Mouse (Mus musculus): ENCODE data around the gene Lpar3.

The Lpar3 gene

DNA sequence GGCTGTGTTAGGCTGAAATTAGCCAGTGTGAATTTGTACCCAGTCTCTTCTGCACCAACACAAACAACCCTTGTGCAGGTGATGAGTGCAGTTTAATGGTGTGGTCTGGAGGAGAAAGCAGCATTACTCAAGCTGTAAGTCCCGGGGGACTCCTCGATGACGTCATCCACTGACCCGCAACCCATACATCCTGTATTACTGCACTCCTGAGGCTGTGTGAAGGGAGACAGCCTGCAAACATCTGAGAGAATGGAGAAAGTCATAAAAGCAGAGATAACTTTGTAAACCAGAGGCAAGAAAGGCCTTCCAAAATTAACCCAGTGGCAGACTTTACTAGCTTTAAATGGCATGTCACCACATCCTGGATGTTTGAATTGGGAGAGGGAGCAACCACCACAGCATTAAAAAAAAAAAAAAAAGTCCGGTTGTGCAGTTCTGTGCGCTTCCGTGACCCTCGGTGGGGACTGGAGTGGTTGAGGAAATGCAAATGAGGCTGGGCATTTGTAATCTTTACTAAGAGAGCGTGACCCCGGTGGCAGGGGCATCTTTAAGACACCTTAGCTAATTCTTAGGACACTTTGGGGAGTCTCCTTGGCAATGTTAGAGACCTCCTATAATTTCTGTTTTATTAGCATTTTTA, 36.8 kb downstream of the Lpar3 start:
- no peak for DNase-seq (ENCODE audit: extremely low read depth, low read depth)

DNA sequence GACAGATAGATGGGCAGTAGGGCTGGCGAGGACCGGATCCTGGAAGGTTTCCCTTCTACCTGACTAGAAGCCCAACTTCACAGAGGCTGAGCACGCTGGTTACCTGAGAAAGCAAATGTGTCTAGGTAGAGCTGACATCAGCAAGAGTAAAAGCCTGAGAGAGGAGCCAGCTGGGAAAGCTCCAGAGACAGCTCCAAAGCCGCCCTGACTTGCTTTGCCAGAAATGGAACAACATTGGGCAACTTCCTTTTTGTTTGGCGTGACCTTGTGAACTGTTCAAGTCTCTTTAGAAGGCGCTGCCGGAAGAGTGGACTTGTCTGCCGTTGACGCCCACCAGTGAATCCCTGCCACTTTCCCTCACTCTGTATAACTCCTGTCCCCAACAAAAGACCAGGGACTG, 39.4 kb downstream of the Lpar3 start:
- no peak for DNase-seq (ENCODE audit: extremely low read depth, low read depth)

DNA sequence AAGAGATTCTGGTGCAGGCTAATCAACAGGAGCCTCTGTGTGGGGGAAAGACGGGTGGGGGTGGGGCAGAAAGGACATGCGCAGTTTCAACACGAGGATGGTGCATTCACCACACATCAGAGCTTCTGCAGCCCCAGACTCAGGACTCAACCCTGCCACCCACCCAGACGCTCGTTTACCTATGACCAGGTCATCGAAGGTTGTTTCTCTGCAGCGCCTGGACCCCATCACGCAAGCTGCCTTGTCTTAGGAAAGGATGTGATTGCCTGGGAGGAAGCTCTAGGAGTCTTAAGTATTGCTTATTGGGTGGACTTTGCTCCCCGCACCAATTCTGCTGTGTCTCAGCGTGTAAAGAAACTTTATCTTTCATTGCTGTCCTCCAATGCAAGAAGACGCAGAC, 40.1 kb downstream of the Lpar3 start:
- DNase-seq (ENCODE audit: extremely low read depth, low read depth), result no peak

DNA sequence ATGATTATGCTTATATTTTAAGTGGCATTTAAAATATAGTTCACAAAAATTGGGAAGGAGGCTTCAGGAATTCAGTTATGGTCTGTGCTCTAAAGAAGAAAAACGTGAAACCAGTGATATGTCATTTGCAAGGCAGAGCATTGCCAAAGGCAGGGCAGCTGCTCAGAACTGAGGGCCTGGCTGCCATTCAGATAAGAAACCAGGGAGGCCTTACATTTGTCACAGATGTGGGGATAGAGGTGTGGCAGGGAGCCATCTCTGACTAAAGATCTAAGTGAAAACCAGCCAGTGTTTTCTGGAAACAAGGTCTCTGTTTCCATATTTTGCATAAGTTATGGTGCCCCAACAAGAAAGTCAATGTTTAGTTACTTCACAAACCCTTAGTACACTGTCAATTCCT, 41.8 kb downstream of the Lpar3 start:
- DNase-seq (ENCODE audit: extremely low read depth, low read depth), result no peak

DNA sequence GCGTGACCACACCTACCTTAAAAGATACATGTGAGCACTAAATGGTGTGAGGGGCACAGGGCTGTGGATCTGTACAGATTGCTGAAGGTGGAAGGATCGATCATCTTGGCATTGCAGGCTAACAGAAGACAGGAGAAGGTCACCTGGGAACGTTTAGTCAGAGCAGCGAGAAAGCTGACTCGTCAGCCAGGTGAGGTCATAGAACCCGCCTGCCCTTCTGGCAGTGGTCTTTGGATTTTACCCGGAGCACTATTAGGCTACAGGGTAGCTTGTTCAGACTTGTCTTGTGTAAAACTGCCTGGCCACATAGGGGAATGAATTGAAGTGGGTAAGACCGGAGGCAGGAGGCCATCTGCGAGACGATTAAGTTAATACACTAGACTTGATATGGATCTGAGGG, 43.4 kb downstream of the Lpar3 start:
- DNase-seq (ENCODE audit: extremely low read depth, low read depth), result no peak

DNA sequence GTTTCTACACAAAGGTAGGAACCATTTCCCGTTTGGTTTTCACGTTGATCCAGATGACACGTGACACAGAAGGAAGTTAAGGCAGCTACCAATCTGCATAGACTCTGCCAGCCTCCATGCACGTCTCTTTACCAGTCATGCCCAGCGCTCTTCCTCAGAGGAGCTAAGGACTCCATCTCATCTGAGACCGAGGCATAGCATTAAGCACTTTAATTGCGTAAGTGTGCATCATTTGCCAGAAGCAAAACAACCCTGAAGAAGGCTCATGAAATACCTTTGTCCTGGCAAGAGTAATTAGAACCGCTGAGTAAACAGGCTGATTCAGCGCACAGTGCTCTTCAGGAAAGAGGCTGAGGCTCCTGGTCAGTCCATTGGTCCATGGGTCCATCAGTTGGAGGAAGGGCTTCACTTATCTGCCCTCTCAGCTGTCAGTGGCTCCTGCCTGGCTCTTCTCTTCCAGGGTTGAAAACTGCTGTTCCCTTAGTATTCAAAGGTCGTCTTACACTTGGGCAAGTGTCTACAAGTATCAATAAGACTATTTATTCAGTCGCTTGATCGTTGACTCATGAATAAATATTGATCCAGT, 44.9 kb downstream of the Lpar3 start:
- DNase-seq (ENCODE audit: extremely low read depth, low read depth), result no peak

DNA sequence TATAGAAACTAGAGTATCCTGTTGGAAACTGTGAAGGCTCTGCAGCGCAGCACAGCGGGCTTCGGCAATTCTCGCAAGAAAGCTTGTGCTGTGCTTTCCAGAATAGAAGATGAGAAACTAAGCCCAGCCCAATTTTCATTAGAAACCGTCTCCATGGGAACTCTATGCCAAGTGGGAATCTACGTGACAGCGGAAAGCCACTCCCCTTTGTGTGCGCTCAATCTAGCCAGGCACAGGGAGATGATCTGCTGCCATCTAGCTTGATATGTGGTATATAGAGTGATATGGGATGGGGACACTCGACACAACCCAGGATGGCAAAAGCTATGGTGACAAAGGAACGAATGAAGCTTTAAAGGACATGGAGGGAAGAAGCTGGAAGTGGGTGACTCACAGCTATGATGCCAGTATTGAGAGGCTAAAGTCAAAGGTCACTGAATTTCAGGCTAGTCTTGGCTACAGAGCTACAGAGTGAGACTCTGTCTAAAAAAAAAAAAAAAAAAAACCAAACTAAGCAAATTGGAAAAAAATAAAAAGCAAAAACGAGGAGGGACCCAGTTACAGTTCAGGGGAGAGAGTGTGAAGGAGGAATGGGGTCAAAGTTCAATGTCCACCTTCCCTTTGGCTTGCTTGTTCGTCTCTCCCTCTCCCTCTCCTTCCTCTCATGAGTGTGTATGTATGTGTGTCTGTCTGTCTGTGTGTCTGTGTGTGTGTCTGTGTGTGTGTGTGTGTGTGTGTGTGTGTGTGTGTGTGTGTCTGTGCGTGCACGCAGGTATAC, 47.5 kb downstream of the Lpar3 start:
- DNase-seq (ENCODE audit: extremely low read depth, low read depth), result no peak

DNA sequence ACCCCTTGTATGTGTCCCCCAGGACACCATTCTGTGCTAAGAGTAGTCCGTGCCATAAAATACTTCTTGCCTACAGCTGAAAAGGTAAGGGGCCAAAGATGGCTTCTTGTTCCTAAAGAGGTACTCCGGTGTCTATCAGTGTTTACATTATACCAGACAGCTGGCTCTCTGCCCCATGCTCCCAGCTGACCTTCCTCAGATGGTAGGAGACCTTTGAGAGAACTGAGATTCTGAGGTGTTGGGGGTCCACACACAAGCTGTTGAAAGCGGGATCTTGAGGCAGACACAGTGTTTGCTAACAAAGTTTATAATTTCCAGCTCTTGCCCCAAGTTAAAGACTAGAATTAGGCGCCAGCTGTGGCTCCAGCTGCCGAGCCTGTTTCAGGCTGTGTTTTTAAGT, 53.7 kb downstream of the Lpar3 start:
- no peak for DNase-seq (ENCODE audit: extremely low read depth, low read depth)

DNA sequence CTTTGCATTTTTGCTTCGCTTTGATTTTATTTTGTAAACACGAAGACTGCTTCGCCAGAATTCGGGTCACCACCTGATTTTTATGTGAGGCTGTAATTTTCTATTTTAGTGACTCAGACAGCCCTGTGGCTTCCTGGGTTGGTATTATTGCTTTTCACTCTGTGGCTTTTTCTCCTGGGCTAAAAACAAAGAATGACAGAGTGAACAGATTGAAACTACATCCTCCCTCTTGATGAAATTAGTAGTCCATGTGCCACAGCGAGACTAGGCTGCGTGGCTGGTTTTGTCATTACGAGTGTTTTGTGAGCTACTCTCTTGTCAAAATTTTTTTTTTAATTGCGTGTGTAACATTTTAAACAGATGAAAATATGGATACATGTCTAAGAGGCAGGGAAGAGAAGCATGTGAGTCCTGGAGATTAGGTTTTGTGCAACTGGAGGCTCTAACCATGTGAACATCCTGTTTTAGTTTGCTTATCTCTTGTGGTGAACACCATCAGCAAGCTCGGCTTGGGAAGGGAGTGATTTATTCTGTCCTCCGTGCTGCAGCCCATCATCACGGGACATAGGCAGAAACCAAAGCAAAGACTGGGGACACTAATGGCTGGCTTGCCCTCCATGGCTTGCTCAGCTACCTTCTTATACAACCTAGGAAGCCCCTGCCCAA, 54.7 kb downstream of the Lpar3 start:
- DNase-seq (ENCODE audit: extremely low read depth, low read depth), result no peak

DNA sequence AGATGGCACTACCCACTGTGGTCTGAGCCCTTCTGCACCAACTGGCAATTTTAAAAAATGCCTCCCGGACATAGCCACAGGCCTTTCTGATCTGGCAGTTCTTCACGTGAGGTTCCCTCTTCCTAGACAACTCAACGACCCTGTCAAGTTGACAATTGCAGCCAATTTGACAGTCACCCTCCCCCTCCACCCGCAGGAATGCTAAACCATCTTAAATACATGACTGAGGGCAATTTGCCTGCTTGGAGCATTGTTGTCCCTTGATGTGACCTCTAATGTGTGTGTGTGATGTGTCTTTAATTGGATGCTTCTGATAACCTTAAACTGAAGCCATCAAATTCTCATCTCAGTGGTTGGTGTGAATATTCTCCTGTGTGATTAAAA, 55.3 kb downstream of the Lpar3 start:
- DNase-seq (ENCODE audit: extremely low read depth, low read depth), result no peak

DNA sequence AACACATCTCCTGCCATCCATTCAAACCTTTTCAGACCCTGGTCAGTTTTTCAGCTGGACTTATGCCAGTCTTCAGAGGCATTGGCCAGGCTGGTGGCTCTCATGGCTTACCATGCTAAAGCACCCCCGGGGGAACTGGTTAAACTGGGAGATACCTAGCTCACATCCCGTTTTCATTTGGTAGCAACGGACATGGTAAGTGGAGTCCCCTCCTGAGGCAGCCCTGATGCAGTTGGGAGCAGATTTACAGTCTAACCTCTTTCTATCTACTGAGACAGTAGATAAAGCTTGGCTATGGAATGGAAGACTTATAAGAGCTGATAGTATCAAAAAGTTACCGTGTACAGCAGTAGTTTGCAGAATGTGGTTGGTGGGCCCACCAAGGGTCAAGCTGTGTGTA, 56.2 kb downstream of the Lpar3 start:
- DNase-seq (ENCODE audit: extremely low read depth, low read depth), result no peak

DNA sequence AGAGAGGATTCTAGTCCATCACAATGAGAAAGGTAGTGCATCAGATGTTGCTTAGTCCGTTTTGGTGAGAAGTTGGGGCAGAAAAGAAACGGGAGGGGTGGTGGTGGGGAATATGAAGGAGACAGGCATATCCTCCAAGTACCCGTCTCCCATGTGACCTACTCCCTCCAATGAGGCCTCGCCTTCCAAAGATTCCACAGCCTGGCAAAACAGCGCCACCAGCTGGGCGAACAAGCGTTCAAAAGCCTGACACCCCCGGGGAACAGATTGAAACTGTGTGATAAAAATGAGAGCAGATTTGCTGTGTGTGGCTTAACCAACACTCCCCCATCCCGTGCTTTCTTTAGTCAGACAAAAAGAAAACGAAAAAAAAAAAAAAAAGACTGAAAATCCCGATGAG, 56.7 kb downstream of the Lpar3 start:
- peak; percentile 27 for DNase-seq (ENCODE audit: extremely low read depth, low read depth)

DNA sequence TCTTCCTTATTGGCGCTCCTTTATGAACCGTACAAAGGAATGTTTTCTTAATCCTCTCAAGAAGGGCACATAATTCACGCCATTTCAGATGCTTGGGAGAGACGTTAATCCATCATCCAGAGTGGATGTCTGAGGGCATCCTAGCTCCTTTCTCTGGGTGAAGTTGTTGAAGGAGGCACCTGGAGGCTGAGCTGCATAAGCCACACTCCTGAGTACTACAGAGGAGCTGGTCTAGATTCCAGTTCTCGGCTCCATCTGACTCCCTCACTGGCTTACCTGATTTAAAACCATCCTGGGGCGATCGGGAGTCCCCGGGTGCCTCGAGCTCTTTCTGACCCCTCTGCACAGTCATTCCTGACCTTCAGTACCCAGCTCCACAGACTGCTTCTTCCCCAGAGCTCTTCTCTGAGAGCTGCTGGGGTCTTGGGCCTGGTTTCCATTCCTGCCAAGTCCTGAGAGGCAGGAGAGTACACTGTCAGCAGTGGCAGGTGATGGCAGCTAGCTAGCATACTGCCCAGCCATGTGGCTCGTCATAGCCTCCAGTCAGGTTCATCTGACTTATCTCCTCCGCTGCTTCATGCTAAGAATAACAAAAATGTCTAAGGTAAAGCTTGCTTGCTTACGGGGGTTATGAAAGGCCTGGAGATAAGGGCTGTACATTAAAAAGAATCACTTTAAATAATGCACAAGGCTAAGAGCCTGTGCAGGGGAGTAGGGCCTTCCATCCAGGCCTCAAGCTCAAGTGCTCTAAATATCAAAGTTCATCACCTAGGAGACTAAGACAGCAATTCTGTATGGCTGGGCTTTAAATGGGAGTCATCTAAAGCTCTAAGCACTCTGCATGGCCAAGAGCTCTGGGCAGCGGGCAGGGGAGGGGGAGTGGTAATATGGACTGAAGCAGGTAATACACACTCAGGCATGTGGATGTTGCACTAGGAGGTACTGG, 57.7 kb downstream of the Lpar3 start:
- no peak for DNase-seq (ENCODE audit: extremely low read depth, low read depth)

DNA sequence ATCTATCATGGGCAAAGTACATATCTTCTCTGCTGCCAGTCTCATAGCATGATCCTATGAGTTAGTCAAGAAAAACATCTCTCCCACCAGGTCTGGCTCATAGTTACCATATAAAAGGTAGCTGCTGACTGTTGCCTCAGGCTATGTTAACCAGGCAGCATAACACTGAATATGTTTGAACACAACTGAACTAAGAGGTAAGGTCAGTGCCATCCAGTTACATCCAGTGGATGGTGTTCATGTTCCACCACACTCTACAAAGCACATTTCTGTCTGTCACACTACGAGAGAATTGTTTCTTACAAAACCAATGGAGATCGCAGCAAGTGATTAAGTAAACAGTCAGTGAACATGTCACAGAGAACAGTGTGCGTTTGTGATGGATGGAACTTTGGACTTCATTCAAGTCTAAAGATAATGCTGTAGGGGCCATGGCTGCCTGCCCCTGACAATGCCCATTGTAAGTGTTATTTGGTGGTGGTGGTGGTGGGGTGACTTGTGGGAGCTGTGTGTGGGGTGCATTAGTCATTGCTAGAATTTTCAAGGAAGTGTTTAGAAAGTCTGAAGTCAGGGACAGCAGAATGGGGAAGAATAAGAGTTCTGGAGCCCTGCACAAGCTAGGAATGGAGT, 63.1 kb downstream of the Lpar3 start:
- DNase-seq (ENCODE audit: extremely low read depth, low read depth), result no peak

DNA sequence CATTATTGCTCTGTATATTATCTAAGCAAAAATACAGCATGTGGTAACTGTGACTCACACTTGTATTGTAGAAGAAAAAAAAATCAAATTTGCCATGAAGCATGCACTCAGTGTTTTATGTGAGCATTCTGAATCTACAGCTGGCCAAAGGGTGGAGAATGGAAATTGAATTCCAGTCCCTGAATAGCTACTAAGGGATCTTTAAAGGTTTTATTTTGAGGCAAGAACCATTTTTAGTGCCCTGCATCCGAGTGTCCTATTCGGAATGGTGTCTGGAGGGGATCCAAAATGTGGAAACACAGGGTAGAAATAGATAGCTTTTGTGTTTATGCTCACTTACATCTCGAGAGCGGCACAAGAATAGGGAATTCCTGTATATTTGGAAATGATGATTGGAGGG, 65.4 kb downstream of the Lpar3 start:
- no peak for DNase-seq (ENCODE audit: extremely low read depth, low read depth)

DNA sequence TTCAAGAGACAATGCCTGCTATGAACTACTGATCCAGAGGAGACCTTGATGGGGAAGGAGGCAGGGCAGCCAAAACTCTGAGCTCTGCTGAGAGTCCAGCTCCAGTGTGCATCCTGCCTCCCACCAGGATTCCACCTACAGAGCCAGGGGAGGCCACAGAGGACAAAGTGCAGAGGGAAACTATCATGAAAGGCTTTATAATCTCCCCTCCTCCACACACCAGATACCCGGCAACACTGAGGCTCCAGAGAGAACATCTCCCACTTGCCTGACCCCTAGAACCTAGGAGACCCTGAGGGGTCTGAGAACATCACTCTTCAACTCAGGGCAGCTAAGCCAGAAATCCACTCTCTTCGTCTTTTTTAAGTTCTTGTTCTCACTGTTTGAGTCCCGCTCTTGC, 71.2 kb downstream of the Lpar3 start:
- DNase-seq (ENCODE audit: extremely low read depth, low read depth), result no peak

DNA sequence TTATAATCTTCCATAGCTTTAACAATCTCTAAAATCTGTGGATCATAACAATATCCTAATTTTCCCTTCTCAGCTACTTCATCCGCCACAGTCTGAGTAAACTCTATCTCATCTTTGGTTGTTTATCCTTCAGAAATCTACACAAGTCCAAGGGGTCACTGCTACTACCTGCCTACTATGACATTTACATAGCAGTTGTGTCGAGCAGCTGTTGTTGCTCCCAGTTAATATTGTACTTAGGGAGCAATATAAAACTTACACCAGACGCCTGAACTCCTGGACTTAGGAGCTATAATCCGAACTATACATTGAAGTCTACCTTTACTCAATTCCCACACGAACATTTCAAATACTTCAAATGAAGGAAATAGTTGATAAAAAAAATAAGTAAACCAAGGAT, 71.8 kb downstream of the Lpar3 start:
- no peak for DNase-seq (ENCODE audit: extremely low read depth, low read depth)

DNA sequence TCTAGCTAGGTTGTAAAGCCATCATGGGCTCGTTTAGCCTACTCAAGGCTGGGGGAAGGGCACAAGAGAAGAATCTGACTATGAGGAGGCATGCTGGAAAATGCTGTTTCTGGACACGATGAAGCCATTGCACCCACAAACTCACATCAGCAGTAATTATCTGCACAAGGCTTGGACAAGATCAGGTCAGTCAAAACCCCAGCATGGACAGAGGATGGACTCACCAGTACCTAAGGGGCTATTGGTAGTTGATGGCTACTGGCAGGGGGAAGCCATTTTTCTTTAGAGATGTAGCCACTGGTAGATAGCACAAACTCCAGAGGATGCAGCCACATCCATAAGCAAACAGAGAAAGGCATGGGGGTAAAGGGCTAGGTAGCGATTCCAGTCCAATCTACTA, 81.7 kb downstream of the Lpar3 start:
- no peak for DNase-seq (ENCODE audit: extremely low read depth, low read depth)

DNA sequence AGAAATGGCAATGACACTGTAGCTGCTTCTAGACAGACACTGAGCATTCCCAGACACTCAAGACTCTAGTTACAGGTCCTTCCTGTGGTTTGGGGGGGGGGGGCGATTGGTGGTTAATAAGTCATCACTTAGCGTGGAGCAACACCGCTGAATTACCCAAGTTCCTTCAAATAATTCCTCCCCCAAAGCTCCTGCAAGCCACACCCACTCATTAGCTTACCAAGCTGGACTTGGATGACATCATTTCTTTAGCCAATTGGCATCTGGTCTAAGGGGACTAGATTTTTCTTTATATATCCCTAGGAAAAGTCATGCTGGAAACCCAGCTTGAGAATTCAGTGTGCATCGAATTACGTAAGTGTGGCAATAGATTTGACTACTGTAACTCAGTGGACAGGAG, 82.4 kb downstream of the Lpar3 start:
- DNase-seq (ENCODE audit: extremely low read depth, low read depth), result no peak

DNA sequence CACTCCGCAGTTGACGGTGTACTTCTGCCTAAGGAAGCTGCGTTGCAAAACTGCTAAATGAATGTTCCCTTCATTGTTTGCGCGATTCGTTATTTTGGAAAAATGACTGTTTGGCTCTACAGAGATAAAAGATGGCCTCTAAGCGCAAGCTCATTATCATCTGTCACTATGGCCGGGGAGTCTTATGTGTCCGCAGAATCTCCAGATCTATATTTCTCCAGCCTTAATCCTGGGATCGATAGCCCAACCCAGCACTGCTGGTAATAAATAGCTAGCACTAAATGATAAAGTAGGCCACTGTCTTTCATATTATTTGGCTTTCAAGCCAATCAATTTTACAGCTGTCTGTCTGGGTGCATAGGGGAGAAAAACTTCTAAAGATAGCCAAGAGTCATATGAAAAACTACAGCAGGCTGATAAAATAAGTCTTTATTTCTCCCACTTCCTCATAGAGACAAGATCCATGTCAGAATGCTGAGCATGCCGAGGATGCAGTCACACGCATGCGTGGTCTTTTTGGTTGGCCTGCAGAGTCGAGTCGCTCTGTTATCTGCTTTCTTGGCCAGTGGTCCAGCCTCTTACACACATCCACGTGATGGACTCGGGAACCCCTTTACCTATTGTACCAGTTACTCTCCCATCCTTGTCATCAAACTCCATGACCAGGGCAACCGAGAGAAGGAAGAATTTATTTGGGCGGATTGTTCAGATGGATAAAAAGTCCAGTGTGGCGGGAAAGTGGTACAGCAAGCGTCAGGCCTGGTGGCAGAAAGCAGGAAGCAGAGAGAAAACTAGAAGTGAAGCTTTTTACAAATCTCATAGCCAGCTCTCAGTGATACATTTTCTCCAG, 84.0 kb downstream of the Lpar3 start:
- peak; percentile 14 for DNase-seq (ENCODE audit: extremely low read depth, low read depth)
